Mouse (Mus musculus) bone marrow macrophage, adult 2 months (primary cell): ENCODE measurements around the gene Rngtt. TPM values are rescaled to one million over a fixed set of nuclear protein-coding genes. Genes with fewer than 3 reads are reported as not detected.
"Not testable (repeated sequence)": the region's sequence is repeated elsewhere in the genome, so short reads cannot be mapped to it uniquely, and the experiment has no call there.

Experiments used
- H3K27ac ChIP-seq: 2 replicates; pipeline ENCODE4 v1.5.1; 2012; ENCODE audit warnings: low read depth, low read length; ENCODE audit not compliant: insufficient read depth
- H3K4me1 ChIP-seq: 2 replicates; pipeline ENCODE4 v1.6.1; 2012; ENCODE audit warnings: low read length; ENCODE audit not compliant: control insufficient read depth, insufficient read depth
- H3K4me3 ChIP-seq: 2 replicates; pipeline ENCODE4 v1.5.1; 2012; ENCODE audit warnings: mild to moderate bottlenecking, low read length, moderate library complexity; ENCODE audit not compliant: insufficient read depth
- CTCF ChIP-seq: IDR thresholded peaks from 2 replicates; pipeline ENCODE4 v1.5.1; 2012; ENCODE audit warnings: low read depth, mild to moderate bottlenecking, low read length, moderate library complexity
- POLR2A ChIP-seq: IDR thresholded peaks from 2 replicates; pipeline ENCODE4 v1.6.1; 2012; ENCODE audit warnings: mild to moderate bottlenecking, low read depth, low read length, borderline replicate concordance
- polyA plus RNA-seq: library from polyadenylated mRNA; stranded (reverse); fragments of >200 nt; gene quantifications from 2 replicates; pipeline ENCODE4 v1.2.4, GENCODE M21; 2012; ENCODE audit not compliant: missing spikeins, insufficient read depth, insufficient read length

The Rngtt gene
- polyA plus RNA-seq, 1 experiment, result 19.4 TPM

DNA sequence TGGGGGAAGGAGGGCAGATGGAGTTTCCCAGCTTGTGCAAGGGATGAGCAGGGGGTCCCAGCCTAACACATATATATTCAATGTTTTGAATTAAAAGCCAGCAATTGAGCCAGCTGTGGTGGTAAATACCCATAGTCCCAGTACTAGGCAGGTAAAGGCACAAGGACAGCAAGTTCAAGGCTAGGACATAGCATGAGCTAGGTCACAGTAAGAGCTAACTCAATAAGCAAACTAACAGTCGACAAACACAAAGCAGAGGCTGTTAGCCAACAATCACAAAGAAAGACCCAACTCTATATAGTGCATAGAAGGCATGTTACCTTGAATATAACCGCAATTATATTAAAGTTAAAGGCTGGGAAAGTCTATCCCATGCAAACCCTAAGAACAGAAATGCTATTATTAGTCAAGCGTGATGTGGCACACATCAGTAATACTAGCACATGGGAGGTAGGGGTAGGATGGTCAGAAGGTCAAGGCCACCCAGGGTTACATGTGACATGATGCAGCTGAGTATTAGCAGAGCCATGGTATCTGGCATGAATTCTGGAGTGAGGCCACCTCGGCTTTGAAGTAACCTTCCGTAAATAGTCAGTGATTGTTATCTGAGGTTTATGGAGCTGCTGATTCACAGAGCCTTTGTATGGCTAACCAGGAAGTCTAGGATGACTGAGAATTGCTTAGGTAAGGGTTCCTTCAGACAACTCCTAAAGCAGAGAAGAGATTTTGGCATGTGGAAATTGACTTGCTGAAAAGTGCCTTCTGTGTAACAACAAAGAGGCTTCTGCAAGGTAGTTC, 25.8 kb upstream of the Rngtt start:
- no peak for TF ChIP-seq POLR2A
- TF ChIP-seq CTCF, result no peak
- no peak overlapping the region for H3K4me3 ChIP-seq
- peaks cover 54% of the 10 kb centered on the region for H3K4me1 ChIP-seq
- H3K27ac ChIP-seq, result peak overlapping the region; percentile 9; the same call in 1 of the 2 replicates

DNA sequence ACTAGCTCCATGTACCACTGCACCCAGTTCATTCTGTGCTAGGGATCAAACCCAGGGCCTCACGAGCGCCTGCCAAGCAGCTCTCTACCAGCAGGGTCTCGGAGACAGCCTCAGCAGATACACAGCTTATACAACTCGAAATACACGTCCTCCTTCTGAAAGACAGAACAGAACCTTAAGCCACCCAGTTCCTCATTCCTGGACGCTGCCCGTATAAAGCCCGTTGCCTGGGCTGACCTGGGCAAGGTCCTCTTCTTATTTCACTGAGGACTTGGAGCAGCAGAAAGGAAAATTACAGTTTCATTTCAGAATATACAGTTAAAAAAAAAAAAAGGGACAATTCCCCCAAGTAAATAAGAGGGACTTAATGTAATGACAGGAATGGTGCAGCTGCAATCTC, 24.7 kb upstream of the Rngtt start:
- no peak for TF ChIP-seq POLR2A
- TF ChIP-seq CTCF, result no peak
- peak overlapping the region; percentile 18; the same call in 1 of the 2 replicates for H3K27ac ChIP-seq
- peaks cover 51% of the 10 kb centered on the region for H3K4me1 ChIP-seq
- H3K4me3 ChIP-seq, result no peak overlapping the region

DNA sequence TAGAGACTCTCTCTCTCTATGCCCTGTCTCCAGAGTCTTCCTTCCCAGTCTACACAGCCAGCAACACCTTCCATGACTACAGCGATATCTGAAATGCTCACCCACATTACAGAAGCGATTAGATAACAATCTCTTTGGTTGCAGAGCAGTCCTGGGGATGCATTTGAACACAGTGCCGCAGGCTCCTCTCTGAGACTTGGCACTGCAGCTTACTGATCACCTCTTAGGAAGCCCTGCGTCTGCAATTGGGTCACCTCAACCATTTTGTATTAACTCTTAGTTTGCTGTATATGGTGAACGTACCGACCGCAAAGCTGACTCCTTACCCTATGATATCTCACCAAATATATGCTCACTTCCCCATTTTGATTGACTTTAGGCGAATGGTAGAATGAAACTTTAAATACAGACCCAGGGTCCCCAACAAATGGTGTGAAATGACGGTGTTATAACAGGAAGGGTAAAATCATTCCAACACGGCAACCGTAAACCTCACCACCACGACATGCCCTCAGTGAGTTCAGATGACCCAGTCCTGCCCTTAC, 20.9 kb upstream of the Rngtt start:
- peak overlapping the region; percentile 91 for H3K27ac ChIP-seq
- TF ChIP-seq POLR2A (no peak), CTCF (no peak)
- peak overlapping the region; percentile 65 for H3K4me3 ChIP-seq

DNA sequence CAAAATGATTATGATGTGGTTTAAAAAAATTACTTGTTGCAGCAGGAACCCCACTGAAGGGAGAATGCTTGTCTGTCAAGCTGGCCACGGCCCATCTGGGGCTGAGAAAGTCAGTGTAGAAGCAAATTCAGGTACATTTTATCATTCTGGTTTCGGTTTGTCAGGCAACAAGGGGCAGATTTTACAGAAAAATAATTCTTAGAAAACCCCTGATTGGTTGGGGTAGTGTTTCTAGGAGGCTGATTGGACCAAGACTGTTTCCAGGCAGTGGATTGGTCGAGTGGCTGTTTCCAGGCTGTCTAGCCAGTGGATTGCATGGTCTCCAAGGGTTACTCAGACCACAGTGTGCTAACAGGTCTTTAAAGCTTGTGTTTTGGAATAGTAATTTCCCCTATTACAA, 20.1 kb upstream of the Rngtt start, which contains the start of gene Pnrc1:
Pnrc1 (minus strand) TSS at position 162 of the 400 bp plus-strand sequence.
- no peak for TF ChIP-seq POLR2A
- no peak for TF ChIP-seq CTCF
- peak within 1 kb of the TSS; percentile 91 for H3K27ac ChIP-seq
- peaks cover 16% of the 10 kb centered on the region for H3K4me1 ChIP-seq
- H3K4me3 ChIP-seq, result peak within 1 kb of the TSS; percentile 65

More for the DNA sequence above, 20.9 kb upstream of the Rngtt start:
- peaks cover 23% of the 10 kb centered on the region for H3K4me1 ChIP-seq

DNA sequence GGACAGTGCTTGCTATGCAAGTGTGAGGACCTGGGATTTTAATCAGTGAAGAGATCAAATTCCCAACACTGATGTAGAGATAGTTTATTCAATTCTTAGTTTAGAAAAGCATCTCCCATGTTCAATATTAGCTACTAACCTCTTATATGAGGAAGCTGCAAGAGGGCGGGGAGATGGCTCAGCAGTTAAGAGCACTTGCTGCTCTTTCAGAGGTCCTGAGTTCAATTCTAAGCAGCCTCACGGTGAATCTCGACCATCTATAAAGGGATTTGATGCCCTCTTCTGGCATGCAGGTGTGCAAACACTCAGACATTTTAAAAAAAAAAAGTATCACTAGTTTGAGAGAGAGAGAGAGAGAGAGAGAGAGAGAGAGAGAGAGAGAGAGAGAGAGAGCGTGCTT, 19.2 kb upstream of the Rngtt start:
- peak overlapping the region; percentile 61 for H3K27ac ChIP-seq
- TF ChIP-seq POLR2A (no peak), CTCF (no peak)
- peaks cover 13% of the 10 kb centered on the region for H3K4me1 ChIP-seq
- H3K4me3 ChIP-seq, result no peak overlapping the region

DNA sequence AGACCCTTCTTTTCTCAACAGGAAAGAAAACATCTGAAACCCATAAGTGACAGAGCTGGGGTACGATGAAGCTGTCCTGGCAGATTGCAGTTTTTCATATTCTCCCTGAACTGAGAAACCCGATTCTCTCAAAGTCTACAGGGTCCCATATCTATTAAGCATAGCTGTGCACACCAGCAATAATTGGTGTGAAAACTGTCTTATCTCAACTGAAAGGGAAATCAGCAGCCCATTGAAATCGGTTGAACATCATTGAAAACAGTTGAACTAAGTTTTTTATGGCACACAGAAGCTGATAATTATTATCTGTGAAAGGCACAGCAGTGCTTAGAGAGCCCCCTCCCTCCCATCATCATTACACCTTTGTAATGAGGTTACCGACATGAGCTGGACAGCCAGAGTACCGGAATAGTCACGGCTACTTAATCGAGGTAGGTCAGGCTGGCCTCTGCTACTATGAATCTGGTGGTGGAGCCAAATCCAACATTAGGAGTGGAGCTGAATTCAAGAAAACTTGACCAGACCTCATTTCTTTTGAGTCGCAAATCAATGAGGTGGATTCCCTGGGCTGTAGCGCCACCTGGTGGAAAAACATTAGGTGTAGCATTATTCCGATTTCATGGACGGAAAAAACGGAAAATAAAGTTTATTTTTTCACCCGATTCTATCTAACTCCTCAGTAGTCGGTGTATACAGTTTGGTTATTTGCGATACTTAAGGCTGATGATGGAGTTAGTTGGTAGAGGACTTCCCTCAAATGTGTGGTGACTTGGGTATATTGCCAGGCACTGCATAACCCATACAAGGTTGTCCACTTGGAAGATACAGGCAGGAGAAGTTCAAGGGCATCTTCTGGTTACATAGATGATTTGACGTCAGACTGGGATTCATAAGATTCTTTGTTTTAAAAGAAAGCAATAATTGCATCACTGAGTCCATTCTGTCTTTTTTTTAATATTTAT, 17.4 kb upstream of the Rngtt start:
- Histone ChIP-seq H3K27ac (no peak overlapping the region), H3K4me1 (peaks cover 5% of the 10 kb centered on the region), H3K4me3 (no peak overlapping the region)
- TF ChIP-seq CTCF, result no peak
- TF ChIP-seq POLR2A, result no peak

DNA sequence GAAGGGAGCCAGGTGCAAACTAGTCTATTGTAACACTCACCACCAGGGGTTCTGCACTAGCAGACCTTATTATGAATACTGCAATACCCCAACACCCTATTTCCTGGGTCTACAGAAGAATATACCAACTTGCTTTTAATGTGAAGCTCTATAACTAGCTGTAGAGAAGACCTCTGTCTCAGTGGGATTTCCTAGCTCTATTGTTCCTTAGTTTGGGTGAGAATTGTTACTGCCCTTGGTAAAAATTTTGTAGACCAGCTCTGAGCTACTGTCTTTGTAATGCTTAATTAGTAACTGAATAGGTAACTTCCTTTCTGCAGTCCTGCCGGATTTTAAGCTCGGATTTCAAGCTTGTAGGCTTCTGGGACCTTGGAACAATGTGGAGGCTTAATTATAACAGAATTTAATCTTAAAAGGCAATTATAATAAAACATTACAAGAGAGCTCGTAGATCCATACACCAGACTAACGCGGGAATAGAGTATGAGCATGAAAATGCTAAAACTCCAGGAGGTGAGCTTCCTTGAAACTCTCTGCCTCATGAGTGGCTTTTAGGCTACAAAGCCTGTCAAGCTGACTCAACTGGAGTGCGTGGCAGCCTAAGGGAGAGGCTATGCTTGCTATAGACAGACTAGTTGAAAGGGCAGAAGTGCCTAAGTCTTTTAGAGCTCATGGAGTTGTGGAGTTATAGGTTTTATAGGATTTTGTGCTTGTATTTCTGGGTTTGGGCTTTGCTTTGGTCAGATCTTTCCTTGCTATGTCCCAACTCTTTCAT, 9.0 kb upstream of the Rngtt start:
- not testable (repeated sequence) for H3K27ac ChIP-seq, H3K4me1 ChIP-seq, H3K4me3 ChIP-seq

DNA sequence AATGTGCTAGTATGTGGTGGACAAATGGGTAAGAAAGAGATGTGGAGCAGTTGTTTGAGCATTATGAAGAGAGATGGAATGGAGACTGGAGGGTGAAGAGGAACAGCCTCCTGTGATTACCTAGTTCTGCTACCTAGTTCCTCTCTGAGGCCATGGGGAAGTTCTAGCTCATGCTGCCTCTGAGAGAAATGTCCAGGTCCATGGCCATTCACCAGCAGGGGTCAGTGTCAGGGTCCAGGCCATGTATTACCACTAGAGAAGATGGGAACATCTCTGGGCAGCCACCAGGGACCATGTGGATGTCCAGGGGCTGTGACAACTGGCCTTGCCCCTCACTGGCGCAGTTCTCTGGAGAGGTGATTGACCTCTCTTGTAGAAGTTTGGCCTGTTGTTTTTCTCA, 7.1 kb upstream of the Rngtt start:
- Histone ChIP-seq H3K4me3 (no peak overlapping the region), H3K4me1 (no peaks in the 10 kb centered on the region), H3K27ac (no peak overlapping the region)
- TF ChIP-seq CTCF (no peak), POLR2A (no peak)

DNA sequence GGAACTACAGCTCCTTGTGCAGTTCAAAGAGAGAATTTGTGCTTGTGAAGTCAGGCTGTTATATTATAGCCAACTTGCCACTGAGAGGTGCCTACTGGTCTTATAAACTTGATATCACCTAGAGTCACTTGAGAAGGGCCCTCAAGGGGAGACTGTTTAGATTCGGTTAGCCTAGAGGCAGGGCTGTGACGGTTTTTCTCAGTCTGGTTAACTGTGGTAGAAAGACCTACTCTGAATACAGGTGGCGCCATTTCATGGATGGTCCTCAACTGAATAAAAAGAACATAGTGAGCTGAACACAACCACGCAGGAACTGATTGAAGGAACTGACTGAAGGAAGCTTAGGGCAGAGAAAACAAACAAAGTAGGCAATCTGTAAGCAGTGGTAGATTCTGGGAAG, 3.0 kb upstream of the Rngtt start:
- no peak overlapping the region for H3K4me3 ChIP-seq
- TF ChIP-seq POLR2A (no peak), CTCF (no peak)
- H3K4me1 ChIP-seq, result peaks cover 5% of the 10 kb centered on the region
- H3K27ac ChIP-seq, result no peak overlapping the region
